ENCODE assay signal across 8 mouse cellular contexts in genomic region chr12:3309391-3310320, GRCm38 (mm10). TPM values are rescaled to one million over a fixed set of nuclear protein-coding genes. Genes with fewer than 3 reads are reported as not detected.
DNase-seq lines count a peak whose midpoint lies in the region; ATAC-seq lines count a peak whose summit lies in the region.

Gene Rab10, minus strand, starts transcription at chr12:3309969.

- peaks cover 14% of the 10 kb centered on the region for H3K4me1 ChIP-seq in lung, embryonic 16.5 days (replicated peaks; ENCODE audit: control insufficient read depth, insufficient read depth, low read length)

- peak; percentile 80 to 87 for ATAC-seq in hematopoietic stem cell, adult 5-6 weeks (replicated peaks in 1 of 2; ENCODE audit: insufficient read depth in 1 of 2, low FRiP score in 2 of 2, low TSS enrichment in 1 of 2, low read depth in 1 of 2, poor library complexity in 2 of 2, severe bottlenecking in 2 of 2)
- peak; percentile 98 for ATAC-seq in lung, embryonic 16.5 days (ENCODE audit: low read depth)

- H3K4me2 ChIP-seq in lung, embryonic 16.5 days (ENCODE audit: low read depth, low read length) = peak within 1 kb of the TSS; percentile 88

- peak within 1 kb of the TSS; percentile 84 for H3K9ac ChIP-seq in lung, embryonic 16.5 days (ENCODE audit: low read length)

- H3K4me3 ChIP-seq in lung, embryonic 16.5 days (ENCODE audit: low read length) = peak within 1 kb of the TSS; percentile 72

- peak within 1 kb of the TSS; percentile 98 for H3K27ac ChIP-seq in lung, embryonic 16.5 days (ENCODE audit: low read length)

- WGBS in lung, embryonic 16.5 days = under 1% methylated on average over 109 of the region's 111 CpGs

- H3K36me3 ChIP-seq in lung, embryonic 16.5 days (ENCODE audit: control insufficient read depth, insufficient read depth, low read length) = no peaks in the 10 kb centered on the region

- peak; percentile 77 for DNase-seq in MEL-GATA-1-ER (ENCODE audit: extremely low read depth, low read depth)
- DNase-seq in cerebellum, adult 8-10 months = peak; percentile 99
- DNase-seq in forelimb bud, embryonic 11.5 days (ENCODE audit: low read depth, low spot score) = peak; percentile 96
- peak; percentile 92 for DNase-seq in layer of hippocampus, adult 9-10 months (ENCODE audit: low spot score)
- peak; percentile 96 for DNase-seq in ovary, postnatal 10 days (ENCODE audit: low spot score)
- DNase-seq in thymus, postnatal 10 days (ENCODE audit: low spot score in 2 of 2) = peak; percentile 98 to 99

- H3K27me3 ChIP-seq in lung, embryonic 16.5 days (ENCODE audit: control insufficient read depth, insufficient read depth, low read depth, low read length) = no peaks in the 10 kb centered on the region

- no peaks in the 10 kb centered on the region for H3K9me3 ChIP-seq in lung, embryonic 16.5 days (ENCODE audit: control insufficient read depth, low read length)

RNA-seq across cellular contexts. Expression of gene Rab10, which starts in this region (rescaled TPM):
- 149 and 188 TPM in 2 replicates for total RNA-seq in hematopoietic stem cell, adult 5-6 weeks (2017)
- 62.6 and 66.1 TPM in 2 replicates for polyA plus RNA-seq in lung, embryonic 16.5 days (2015; fragmentation: Nextera tagmentation; extraction: Ambion mirVana)

Comparison
In these comparisons a context has a peak if more than half of its experiments do, and no peak if none do; other contexts are left out.
1. Peak in every context shown above with its lines: DNase-seq, ATAC-seq, H3K4me3 ChIP-seq and H3K27ac ChIP-seq.